Mouse (Mus musculus) naive thymus-derived CD4-positive, alpha-beta T cell, adult 2 months (primary cell): ENCODE measurements around the gene Rbm19.

Experiments
- DNase-seq: peaks from one replicate; pipeline ENCODE4 v3.0.0-alpha.2; 2011; ENCODE audit warnings: low read depth

The Rbm19 gene

GRCm38 (mm10) chr5:120204316-120204715 is 88.1 kb downstream of the Rbm19 start:
- DNase-seq, result no peak

DNA sequence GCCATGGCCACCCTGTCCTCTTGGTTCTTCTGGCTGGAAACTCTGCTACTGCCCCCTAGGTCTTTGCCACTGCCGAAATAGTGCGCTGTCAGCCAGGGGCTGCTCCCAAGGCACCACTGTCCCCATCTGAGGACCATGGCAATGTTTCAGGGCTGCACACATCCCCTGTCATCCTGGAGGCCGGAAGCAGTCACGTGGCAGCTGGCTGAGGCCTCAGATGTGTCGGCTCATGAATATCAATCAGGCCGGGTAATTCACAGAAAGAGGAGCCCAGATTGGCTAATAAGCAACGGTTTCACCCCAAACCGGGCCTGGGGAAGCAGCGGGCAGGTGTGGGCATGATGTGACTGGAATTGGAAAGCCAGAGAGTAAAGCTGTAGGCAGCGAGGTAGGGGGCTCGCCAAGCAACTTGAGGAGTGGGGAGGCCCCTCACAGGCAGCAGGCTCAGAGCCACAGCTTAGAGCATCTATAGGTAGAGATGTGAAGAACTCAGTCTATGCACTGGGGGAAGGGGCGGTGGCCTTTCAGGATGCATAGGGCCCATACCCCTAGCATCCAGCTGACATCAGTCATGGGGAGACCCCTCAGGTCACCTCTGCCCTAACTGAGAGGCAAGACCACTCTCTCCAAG is 90.2 kb downstream of the Rbm19 start:
- DNase-seq, result no peak

- DNase-seq, result no peak
Observed at GRCm38 (mm10) chr5:120207492-120207891, 91.2 kb downstream of the Rbm19 start.

GRCm38 (mm10) chr5:120210668-120211067 is 94.4 kb downstream of the Rbm19 start:
- DNase-seq, result no peak

DNA sequence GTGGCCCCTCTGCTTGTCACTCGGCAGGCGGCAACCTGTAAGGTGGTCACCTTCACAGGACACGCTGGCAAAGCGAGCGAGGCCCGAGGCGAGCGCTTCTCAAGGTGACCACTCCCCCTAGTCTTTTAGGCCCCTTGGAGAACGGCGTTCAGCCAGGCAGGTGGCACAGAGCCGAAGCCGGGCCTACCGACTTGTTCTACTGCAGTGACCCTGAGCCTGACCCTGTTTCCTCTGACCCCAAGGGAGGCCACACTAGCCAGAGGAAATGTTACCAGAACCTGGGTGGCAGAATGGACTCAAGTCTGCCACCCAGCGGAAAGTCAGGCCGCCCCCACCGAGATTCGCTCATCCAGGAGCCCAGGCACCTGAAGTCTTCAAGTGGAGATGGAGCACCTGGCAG is 94.9 kb downstream of the Rbm19 start:
- no peak for DNase-seq

DNA sequence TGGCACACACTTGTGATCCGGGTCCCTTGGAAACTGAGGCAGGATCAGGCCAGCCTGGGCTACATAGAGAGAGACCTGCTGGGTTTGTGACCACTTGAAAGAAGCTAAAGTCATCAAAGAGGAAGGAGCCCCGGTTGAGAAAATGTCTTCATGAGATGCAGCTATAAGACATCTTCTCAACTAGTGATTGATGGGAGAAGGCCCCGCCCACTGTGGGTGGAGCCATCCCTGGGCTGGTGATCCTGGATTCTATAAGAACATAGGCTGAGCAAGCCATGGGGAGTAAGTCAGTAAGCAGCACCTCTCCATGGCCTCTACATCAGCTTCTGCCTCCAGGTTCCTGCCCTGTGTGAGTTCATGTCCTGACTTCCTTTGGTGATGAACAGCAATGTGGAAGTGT is 98.2 kb downstream of the Rbm19 start:
- DNase-seq, result no peak

DNA sequence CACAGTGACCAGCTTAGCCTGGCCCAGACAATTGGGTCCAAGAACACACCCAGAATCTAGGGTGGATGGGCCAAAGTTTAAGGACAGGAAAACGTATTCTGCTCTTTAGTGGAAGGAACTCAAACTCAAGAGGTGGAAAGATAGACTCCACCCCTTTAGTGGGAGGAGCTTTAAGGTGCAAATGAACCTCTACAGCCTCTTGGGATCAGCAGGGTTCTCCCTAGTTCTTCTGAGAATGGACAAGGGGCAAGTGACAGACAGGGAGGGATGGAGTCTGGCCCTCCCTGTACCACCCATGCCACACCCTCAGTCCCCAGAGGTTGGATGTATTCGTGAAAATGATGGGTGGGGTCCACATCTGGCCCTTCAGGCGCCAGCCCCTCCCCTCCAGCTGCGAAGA is 105.0 kb downstream of the Rbm19 start:
- DNase-seq, result no peak

DNA sequence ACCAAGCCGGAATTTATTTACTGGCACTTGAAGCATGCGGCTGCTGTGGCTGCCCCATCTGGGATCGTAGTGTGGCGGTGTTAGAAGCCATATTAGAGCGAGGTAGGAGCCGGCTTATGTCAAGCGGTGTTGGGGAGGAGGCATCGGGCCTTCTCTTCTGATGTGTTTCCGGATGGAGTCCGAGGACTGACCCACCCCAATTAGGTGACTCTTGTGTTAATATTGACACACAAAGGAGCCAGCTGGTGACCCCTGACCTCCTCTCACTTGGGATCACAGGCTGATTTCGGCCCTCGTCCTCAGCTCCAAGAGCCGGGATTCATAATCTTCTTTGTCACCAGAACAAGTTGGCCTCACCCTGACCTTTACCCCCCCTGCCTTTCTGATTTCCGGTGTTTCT is 109.1 kb downstream of the Rbm19 start:
- DNase-seq, result no peak

GRCm38 (mm10) chr5:120228613-120229409 is 112.5 kb downstream of the Rbm19 start:
- DNase-seq, result no peak

- DNase-seq, result no peak
Observed at GRCm38 (mm10) chr5:120231435-120232147, 115.3 kb downstream of the Rbm19 start.

- no peak for DNase-seq
Observed at GRCm38 (mm10) chr5:120235147-120235546, 118.9 kb downstream of the Rbm19 start.

DNA sequence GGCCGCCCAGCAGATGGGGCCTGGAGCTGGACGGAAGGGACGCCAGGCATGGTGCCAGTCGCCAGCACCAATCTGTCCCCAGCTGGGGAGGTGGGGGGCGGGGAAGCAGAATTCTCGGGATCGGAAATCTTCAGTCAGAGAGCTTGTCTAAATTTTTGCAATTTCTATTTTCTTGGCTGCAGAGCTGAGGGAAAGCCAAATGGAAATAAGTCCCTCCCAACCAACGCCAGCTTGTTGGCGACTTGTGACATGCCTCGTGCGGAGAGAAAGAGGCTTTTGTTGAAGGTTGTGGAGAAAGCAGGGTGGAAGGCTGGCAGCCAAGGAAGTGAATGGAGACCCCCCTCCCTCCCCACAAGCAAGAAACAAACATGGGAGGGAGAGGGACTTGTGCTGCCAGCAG is 119.3 kb downstream of the Rbm19 start:
- no peak for DNase-seq

DNA sequence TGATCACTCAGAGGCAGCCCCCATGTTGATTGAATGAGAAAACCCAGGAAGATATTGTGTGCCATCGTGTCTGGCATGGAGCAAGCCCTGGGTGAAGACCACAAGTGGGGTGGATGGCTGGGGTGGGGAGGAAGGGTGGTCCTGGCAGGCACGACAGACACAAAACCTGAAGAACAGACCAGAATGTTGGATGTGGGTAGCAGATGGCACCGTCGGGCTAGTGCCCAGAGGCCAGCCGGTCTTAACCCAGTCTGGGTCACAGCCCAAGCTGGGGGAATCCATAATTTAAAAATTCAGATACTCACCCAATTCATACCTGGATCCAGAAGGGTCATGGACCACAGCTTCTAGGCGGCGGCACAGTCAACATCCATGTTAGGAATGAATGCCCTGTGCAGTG is 123.8 kb downstream of the Rbm19 start:
- DNase-seq, result no peak

GRCm38 (mm10) chr5:120245336-120245735 is 129.1 kb downstream of the Rbm19 start:
- DNase-seq, result no peak
